Mouse (Mus musculus) limb, embryonic 14.5 days (tissue): ENCODE measurements around the gene Sycn. TPM values are rescaled to one million over a fixed set of nuclear protein-coding genes. Genes with fewer than 3 reads are reported as not detected.
"Not testable (repeated sequence)": the region's sequence is repeated elsewhere in the genome, so short reads cannot be mapped to it uniquely, and the experiment has no call there.

Source experiments
- ATAC-seq: fragments of 200-750 bp; cut with Nextera tagmentation; 2 replicates; pipeline ENCODE4 v1.8.0; 2017; ENCODE audit warnings: low read depth, moderate number of reproducible peaks, moderate TSS enrichment; ENCODE audit not compliant: low FRiP score
- DNase-seq: peaks from one replicate; pipeline ENCODE4 v3.0.0-alpha.2; 2015; ENCODE audit warnings: low spot score
- H3K27ac ChIP-seq: fragments of 300-500 bp; sonication (generic); replicated peaks from 2 replicates; pipeline ENCODE4 v1.5.1; 2014; ENCODE audit warnings: low read depth, mild to moderate bottlenecking, low read length, moderate library complexity, mixed read lengths
- H3K27me3 ChIP-seq: fragments of 300-500 bp; sonication (generic); 2 replicates; pipeline ENCODE4 v1.6.1; 2014; ENCODE audit warnings: low read length, mixed read lengths; ENCODE audit not compliant: control insufficient read depth, insufficient read depth
- H3K36me3 ChIP-seq: fragments of 300-500 bp; sonication (generic); 2 replicates; pipeline ENCODE4 v1.6.1; 2014; ENCODE audit warnings: mild to moderate bottlenecking, low read length, moderate library complexity, mixed read lengths; ENCODE audit not compliant: control insufficient read depth, insufficient read depth
- H3K4me1 ChIP-seq: fragments of 300-500 bp; sonication (generic); 2 replicates; pipeline ENCODE4 v1.6.1; 2014; ENCODE audit warnings: antibody characterized with exemption, low read length, mixed read lengths; ENCODE audit not compliant: control insufficient read depth, insufficient read depth
- H3K4me2 ChIP-seq: fragments of 300-500 bp; sonication (generic); replicated peaks from 2 replicates; pipeline ENCODE4 v1.6.1; 2014; ENCODE audit warnings: low read depth, mild to moderate bottlenecking, low read length, moderate library complexity; ENCODE audit not compliant: severe bottlenecking
- H3K4me3 ChIP-seq: fragments of 300-500 bp; sonication (generic); replicated peaks from 2 replicates; pipeline ENCODE4 v1.5.1; 2014; ENCODE audit warnings: low read length
- H3K9ac ChIP-seq: fragments of 300-500 bp; sonication (generic); 2 replicates; pipeline ENCODE4 v1.6.1; 2014; ENCODE audit warnings: mild to moderate bottlenecking, low read depth, low read length, moderate library complexity; ENCODE audit not compliant: severe bottlenecking
- H3K9me3 ChIP-seq: fragments of 300-500 bp; sonication (generic); 2 replicates; pipeline ENCODE4 v1.6.1; 2016; ENCODE audit warnings: low read length; ENCODE audit not compliant: control insufficient read depth
- POLR2A ChIP-seq: fragments of 200-500 bp; IDR thresholded peaks from 2 replicates; pipeline ENCODE4 v1.8.0; 2012; ENCODE audit warnings: inconsistent platforms, mild to moderate bottlenecking, moderate library complexity, borderline replicate concordance; ENCODE audit not compliant: insufficient read depth, insufficient read length; ENCODE audit errors: extremely low read depth
- WGBS: fragments of 180-500 bp; shearing (Covaris S2); extraction: QIAGEN DNeasy Blood & Tissue Kit; methylation state at CpG from one replicate; pipeline ENCODE4 v1.1.7; 2014; 5-methylcytosine and 5-hydroxymethylcytosine counted together
- polyA plus RNA-seq, 2 experiments: library from polyadenylated mRNA; depleted of rRNA in 1 of 2; stranded (reverse) in 1 of 2; unstranded in 1 of 2; fragments of >200 nt; fragmentation: Nextera tagmentation in 1 of 2; extraction: Ambion mirVana in 1 of 2; gene quantifications; 2 replicates each; pipeline versions ENCODE4 v1.2.1 to v1.2.3; 2012 to 2014

Sycn gene
- polyA plus RNA-seq (2012; rRNA removed) = 0.14 and 0.85 TPM in 2 replicates
- not detected in 2 replicates for polyA plus RNA-seq (2014; fragmentation: Nextera tagmentation; extraction: Ambion mirVana)

DNA sequence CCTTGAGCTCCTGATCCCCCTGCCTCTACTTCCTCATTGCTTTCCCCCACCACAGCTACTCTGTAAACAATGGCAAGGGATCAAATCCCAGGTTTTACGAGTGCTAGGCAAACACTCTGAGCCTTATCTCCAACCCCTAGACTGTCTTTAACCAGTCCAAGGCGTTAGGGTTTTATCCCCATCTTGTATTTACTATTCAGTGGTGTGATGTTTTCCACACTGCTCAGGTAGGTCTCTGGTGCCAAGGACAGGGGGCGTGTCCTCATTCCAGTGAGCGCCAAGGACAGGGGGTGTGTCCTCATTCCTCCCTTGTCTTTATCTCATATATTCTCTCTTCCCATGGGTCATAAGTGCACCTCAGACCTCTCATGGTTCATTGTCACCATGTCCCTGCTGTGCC, at the start of gene Sycn:
Gene Sycn (plus strand): TSS at position 360 of the 400 bp plus-strand sequence.
- no peak within 1 kb of the TSS for H3K27ac ChIP-seq

DNA sequence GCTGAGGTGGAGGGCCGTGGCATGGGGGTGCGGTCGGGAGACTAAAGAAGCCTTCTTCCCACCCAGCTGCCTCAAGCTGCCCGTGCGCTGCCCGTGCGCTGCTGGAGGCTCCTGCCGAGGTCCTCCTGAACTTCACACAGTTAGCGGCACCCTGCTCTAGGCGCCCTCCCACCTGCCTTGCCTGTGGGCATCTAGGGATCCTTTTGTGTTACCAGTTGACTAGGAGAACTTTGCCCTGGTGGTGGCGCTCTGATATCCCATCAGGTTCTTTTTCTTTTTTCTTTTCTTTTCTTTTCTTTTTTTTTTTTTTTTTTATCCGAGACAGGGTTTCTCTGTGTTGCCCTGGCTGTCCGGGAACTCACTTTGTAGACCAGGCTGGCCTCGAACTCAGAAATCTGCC, 49.8 kb upstream of the Sycn start:
- ATAC-seq = no peak
- Histone ChIP-seq H3K9ac (no peak overlapping the region), H3K4me2 (no peak overlapping the region), H3K9me3 (no peaks in the 10 kb centered on the region), H3K4me1 (no peaks in the 10 kb centered on the region), H3K36me3 (no peaks in the 10 kb centered on the region), H3K27me3 (no peaks in the 10 kb centered on the region), H3K27ac (no peak overlapping the region), H3K4me3 (no peak overlapping the region)
- TF ChIP-seq POLR2A = no peak
- WGBS = 29% methylated on average over 14 of the region's 14 CpGs
- no peak for DNase-seq

More for the DNA sequence above, at the start of gene Sycn:
- ATAC-seq (no peak), DNase-seq (no peak)
- no peaks in the 10 kb centered on the region for H3K9me3 ChIP-seq
- H3K4me2 ChIP-seq = no peak within 1 kb of the TSS
- H3K27me3 ChIP-seq = peaks cover 19% of the 10 kb centered on the region
- no peaks in the 10 kb centered on the region for H3K4me1 ChIP-seq
- 66% methylated on average over 4 of the region's 4 CpGs for WGBS
- H3K4me3 ChIP-seq = no peak within 1 kb of the TSS
- no peak for TF ChIP-seq POLR2A
- no peak within 1 kb of the TSS for H3K9ac ChIP-seq
- H3K36me3 ChIP-seq = no peaks in the 10 kb centered on the region

DNA sequence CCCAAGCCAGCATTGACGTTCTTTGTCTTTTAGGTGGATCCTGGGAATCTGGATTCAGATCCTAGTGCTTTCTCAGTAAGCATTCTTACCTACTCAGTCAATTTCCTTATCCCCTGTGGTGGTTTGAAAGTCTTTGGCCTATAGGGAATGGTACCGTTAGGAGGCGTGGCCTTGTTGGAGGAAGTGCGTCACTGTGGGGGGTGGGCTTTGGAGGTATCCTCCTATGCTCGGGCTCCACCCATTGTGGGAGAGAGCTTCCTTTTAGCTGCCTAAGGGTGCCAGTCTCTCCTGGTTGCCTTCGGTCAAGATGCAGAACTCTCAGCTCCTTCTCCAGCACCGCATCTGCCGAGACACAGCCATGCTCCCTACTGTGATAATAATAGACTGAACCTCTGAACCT, 48.4 kb upstream of the Sycn start:
- Histone ChIP-seq H3K9me3 (no peaks in the 10 kb centered on the region), H3K4me1 (no peaks in the 10 kb centered on the region), H3K4me3 (no peak overlapping the region), H3K4me2 (no peak overlapping the region), H3K27ac (no peak overlapping the region), H3K36me3 (no peaks in the 10 kb centered on the region), H3K27me3 (no peaks in the 10 kb centered on the region), H3K9ac (no peak overlapping the region)
- ATAC-seq (no peak), DNase-seq (no peak)
- 85% methylated on average over 8 of the region's 8 CpGs for WGBS
- no peak for TF ChIP-seq POLR2A

DNA sequence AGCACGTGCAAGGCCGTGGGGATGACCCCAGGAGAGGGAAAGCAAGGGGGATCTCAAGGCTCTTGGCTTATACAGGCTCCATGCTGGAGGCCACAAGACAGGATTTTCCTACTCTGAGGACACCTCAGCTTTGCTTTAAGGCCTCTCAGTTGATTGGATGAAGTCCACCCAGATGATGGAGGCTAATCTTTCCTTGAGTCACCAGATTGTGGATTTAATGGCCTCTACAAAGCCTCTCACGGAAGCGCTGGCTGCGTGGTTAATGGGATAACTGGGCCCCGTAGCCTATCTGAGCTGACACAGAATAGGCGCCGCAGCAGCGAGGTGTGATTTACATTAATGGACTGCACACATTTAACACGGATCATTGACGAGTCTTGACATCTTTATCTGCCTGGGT, 45.3 kb upstream of the Sycn start:
- no peak overlapping the region for H3K27ac ChIP-seq
- WGBS = 71% methylated on average over 11 of the region's 11 CpGs
- H3K9ac ChIP-seq = no peak overlapping the region
- H3K4me1 ChIP-seq = no peaks in the 10 kb centered on the region
- H3K27me3 ChIP-seq = no peaks in the 10 kb centered on the region
- no peak for ATAC-seq
- no peak overlapping the region for H3K4me3 ChIP-seq
- H3K4me2 ChIP-seq = no peak overlapping the region
- no peak for TF ChIP-seq POLR2A
- no peaks in the 10 kb centered on the region for H3K9me3 ChIP-seq
- H3K36me3 ChIP-seq = no peaks in the 10 kb centered on the region
- no peak for DNase-seq

DNA sequence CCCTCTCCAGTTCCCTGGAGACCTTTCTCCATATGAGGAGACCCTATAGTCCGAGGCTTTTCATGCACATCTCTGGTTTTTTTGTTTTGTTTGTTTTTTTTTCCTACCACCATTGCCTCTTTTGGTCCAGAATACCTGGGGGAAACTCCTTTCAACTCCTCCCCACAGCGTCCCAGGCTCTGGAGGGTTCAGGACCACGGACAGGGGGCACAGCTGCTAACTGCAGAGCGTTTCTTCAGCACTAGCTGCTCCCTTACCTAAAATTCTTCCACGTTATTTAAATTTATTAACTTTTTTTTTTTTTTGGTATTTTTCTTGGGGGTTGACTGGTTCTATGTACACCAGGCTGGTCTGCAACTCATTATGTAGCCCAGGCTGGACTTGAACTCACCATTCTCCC, 35.1 kb upstream of the Sycn start:
- ATAC-seq (no peak), DNase-seq (peak; percentile 54)
- Histone ChIP-seq H3K27ac (no peak overlapping the region), H3K36me3 (no peaks in the 10 kb centered on the region), H3K27me3 (no peaks in the 10 kb centered on the region), H3K4me1 (no peaks in the 10 kb centered on the region), H3K9me3 (peaks cover 8% of the 10 kb centered on the region; the same call in 1 of the 2 replicates), H3K9ac (no peak overlapping the region), H3K4me3 (no peak overlapping the region), H3K4me2 (no peak overlapping the region)
- no peak for TF ChIP-seq POLR2A
- 5% methylated on average over 5 of the region's 5 CpGs for WGBS

DNA sequence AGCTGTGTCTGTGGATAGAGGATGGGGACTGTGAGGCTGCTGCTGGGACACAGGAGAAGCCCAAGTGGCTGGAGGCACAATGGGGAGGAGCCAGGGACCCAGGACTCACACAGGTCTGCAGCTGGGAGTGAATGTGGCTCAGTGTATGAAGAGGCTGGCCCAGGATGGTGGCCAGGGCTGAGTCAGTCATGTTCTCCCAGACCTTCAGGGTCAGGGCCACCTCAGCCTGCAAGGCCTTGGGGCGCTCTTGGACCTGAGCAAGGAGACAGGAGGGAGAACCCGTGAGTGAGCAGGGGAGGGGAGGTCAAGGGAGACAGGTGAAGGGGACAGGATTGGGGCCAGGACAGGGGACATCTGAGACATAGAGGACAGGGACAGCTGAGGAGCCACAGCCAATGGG, 31.6 kb upstream of the Sycn start:
- H3K9me3 ChIP-seq, H3K9ac ChIP-seq, H3K27me3 ChIP-seq, H3K4me2 ChIP-seq, H3K4me1 ChIP-seq, DNase-seq, H3K27ac ChIP-seq, H3K36me3 ChIP-seq, ATAC-seq, H3K4me3 ChIP-seq: not testable (repeated sequence)
- 60% methylated on average over 1 of the region's 2 CpGs for WGBS

DNA sequence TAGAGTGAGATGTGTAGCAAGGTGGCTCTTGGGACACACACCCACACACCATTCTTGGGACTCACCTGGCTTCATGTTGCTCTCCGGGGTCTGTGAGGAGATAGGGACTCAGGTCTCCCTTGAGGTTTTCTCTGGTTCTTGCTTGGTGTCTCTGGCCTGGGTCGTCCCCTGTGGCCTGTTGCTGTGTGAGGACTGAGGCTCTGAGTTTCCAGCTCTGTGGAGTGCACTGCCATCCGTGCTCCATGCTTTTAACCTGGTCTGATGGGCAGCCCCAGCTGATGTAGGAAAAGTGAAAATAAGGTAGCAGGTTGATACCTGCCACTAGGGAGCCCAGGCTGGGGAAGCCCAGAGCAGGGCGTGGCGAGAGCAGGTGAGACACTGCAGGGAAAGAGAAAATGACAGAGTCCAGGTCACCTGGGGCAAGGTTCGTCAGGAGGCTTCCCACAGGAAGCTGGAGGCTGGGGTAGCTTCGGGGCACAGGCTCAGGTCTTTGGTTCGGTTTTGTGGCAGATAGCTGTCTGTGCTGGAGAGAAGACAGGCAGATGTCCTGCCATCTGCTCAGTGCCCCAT, 30.2 kb upstream of the Sycn start, which contains the start of gene Ifnl2:
Gene Ifnl2 (minus strand): TSS at position 51 of the 570 bp plus-strand sequence.
- not testable (repeated sequence) for H3K9me3 ChIP-seq, H3K4me2 ChIP-seq, ATAC-seq, H3K4me3 ChIP-seq, DNase-seq, H3K27me3 ChIP-seq, H3K9ac ChIP-seq, H3K36me3 ChIP-seq, H3K27ac ChIP-seq, H3K4me1 ChIP-seq
- WGBS = 51% methylated on average over 8 of the region's 8 CpGs
